Mouse (Mus musculus): ENCODE results near the gene Tnfaip8l2.
"Not testable (repeated sequence)": the region's sequence is repeated elsewhere in the genome, so short reads cannot be mapped to it uniquely, and the experiment has no call there.

Tnfaip8l2 gene

GRCm38 (mm10) chr3:95159987-95160963 is 18.1 kb upstream of the Tnfaip8l2 start, which contains the start of gene Sema6c:
Gene Sema6c, plus strand, starts transcription at chr3:95160457.
- peak; percentile 100 for DNase-seq

GRCm38 (mm10) chr3:95159511-95159986 is 17.4 kb upstream of the Tnfaip8l2 start:
- DNase-seq: peak; percentile 87

- peak; percentile 90 for DNase-seq
These were observed 11.7 kb upstream of the Tnfaip8l2 start for GRCm38 (mm10) chr3:95153874-95154273.

- no peak for DNase-seq
These were observed 5.8 kb upstream of the Tnfaip8l2 start for GRCm38 (mm10) chr3:95147924-95148323.

DNA sequence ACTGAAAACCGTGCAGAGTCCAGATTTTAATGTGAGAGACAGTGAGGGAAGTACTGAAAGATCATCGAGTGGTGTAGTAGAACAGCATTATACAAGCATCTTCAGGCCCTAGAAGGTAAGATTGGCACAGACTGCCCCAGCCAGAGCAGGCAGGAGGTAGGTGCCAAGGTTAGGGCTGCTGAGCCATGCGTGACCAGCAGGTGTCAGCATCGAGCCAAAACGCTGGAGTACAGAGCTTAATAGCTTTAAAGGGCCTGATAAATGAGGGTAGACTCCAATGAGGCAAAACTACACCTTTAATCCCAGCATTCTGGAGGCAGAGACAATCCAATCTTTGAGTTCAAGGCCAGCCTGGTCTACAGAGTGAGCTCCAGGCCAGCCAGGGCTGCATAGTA is 454 bp upstream of the Tnfaip8l2 start:
- DNase-seq: peak; percentile 98

DNA sequence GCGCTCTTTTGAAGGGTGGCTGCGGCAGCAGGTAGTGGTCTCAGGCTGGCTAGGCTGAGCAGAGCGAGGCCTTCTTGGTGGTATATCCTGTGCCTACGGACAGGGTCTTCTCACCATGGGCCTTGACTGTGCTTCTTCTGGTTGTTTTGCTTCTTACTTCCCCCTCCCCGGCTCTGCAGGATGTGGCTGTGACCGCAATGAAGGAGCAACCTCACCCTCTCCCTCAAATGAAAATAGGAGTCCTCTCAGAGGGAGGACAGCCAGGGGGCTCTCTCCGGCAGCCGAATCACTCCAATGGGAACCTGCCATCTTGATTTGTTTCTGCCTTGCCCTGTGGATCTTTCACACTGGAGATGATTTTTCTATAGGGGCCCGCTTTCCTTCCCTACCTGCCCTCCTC is 686 bp downstream of the Tnfaip8l2 start:
- peak; percentile 97 for DNase-seq

DNA sequence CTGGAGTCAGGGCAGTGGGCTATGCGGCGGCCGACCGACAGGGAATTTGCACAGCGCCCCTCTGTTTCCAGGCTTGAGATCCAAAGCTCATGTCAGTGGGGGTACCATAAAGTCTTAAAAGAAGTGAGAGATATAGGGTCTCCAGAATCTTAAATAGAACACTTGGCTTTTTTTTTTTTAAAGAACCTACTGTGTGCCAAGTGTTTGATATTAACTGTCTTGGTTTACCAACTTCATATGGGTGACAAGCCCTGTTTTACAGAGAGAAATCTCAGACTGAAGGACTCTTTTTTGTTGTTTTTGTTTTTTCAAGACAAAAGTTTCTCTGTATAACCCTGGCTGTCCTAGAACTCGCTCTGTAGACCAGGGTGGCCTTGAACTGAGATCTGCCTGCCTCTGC is 1.4 kb downstream of the Tnfaip8l2 start:
- no peak for DNase-seq

GRCm38 (mm10) chr3:95140289-95140595 is 1.9 kb downstream of the Tnfaip8l2 start:
- DNase-seq: no peak

GRCm38 (mm10) chr3:95139586-95140288 is 2.4 kb downstream of the Tnfaip8l2 start:
- peak; percentile 96 for DNase-seq

DNA sequence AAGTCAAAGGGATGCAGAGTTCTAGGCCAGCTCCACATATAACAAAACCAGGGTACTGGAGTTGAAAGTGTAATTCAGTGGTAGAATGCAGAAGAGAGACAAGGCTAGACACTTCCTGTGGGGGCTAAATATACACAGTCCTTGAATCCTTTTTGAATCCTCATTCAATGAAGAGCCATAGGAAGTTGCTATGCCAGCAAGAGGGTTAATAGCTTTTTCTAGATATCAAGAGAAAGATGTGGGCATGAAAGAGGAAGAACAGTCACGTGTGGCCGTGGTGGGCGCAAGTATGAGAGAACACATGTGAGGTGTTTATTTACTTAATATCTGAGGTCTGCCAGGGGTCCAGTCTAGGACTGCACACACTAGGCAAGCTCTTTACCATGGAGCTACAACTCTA is 5.8 kb downstream of the Tnfaip8l2 start:
- DNase-seq: peak; percentile 86

GRCm38 (mm10) chr3:95135433-95136052 is 6.6 kb downstream of the Tnfaip8l2 start:
- DNase-seq: peak; percentile 92

GRCm38 (mm10) chr3:95135023-95135422 is 7.1 kb downstream of the Tnfaip8l2 start:
- DNase-seq: peak; percentile 97

DNA sequence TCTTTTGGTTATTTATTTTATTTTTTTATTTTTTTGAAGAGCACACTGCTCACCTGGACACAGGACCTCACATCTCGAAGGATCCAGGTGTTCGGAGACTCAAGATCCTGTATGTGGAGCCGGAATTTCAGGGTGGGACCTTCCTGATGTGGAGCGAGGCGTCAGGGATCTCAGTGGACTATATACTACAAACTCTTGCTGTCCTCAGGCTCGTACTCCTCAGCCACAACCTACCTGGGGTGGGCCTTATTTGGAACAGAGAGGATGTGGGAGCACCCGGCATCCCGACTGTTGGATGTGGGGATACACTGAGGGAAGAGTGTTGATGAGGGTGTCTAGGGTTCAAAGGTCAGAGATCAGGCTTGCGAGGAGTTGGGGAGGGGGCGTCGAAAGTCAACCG is 8.0 kb downstream of the Tnfaip8l2 start:
- DNase-seq: not testable (repeated sequence)

DNA sequence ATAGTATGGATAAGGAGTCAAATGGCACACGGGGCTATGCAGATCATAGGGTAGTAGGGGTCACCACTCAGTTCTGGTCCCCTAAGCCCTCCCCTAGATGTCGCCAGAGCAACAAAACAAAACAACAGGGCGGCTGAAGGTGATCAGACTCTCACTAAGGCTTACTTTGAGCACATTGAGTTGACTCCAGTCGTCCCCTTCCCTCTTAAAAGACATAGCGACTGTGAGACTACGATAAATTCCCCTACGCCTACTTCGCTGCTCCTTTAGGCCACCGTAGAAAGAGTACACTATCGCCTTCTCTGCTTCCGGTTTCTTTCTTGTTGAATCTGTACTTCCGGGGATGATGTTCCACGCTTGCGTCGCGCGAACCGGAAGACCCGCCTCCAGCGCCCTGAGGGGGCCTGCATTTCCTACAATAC is 8.5 kb downstream of the Tnfaip8l2 start, which contains the start of the genes Scnm1 and Lysmd1:
TSS of gene Scnm1 (minus strand) at position 332 of the 422 bp plus-strand sequence.
TSS of gene Lysmd1 (plus strand) at position 409 of the 422 bp plus-strand sequence.
- DNase-seq: peak; percentile 99

- peak; percentile 90 for DNase-seq
These were observed 9.0 kb downstream of the Tnfaip8l2 start for GRCm38 (mm10) chr3:95133176-95133575.

GRCm38 (mm10) chr3:95132389-95132788 is 9.8 kb downstream of the Tnfaip8l2 start:
- DNase-seq: not testable (repeated sequence)

GRCm38 (mm10) chr3:95130081-95130480 is 12.1 kb downstream of the Tnfaip8l2 start:
- no peak for DNase-seq

DNA sequence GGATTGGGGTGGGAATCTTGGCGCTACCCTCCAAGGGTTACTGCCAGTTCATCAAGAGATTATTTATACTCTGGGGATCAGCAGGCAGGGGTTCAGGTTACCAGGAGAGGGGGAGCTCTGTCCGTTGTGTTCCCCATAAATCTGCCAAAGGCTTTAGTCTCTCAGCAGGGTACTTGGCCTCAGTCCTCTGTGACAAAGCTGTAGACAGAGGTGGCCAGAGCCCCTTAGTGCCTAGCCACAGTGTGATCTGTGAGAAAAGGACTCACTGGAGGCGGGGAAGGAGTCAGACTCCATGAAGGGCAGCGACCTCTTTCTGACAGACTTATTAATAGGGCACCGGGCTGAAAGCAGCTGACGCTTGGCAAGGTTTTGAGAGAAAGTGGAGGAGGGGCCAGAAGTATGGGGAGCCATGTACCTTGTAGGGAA is 12.9 kb downstream of the Tnfaip8l2 start:
- DNase-seq: peak; percentile 96

DNA sequence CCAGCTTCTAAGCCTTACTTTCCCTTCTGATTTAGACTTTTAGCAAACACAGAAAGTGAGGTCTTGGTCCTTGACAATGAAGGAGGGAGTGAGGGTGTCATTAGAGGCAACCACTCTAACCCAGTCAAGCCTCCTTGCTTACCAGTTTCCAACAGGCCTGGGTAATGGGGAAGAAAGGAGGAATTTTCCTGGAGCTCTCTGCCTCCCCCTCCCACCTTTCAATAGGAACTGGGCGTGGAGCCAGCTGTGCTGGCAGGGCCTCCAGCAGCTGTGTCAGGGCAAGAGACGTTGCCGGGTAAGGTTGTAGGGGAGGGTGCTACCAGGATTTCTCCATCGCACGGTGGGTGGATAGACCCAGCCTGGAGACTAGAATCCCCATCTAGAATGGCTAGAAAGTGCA is 17.2 kb downstream of the Tnfaip8l2 start:
- DNase-seq: peak; percentile 94

GRCm38 (mm10) chr3:95124246-95124645 is 17.9 kb downstream of the Tnfaip8l2 start, which contains the start of gene Tmod4:
Gene Tmod4, plus strand, starts transcription at chr3:95124476.
- peak; percentile 91 for DNase-seq

DNA sequence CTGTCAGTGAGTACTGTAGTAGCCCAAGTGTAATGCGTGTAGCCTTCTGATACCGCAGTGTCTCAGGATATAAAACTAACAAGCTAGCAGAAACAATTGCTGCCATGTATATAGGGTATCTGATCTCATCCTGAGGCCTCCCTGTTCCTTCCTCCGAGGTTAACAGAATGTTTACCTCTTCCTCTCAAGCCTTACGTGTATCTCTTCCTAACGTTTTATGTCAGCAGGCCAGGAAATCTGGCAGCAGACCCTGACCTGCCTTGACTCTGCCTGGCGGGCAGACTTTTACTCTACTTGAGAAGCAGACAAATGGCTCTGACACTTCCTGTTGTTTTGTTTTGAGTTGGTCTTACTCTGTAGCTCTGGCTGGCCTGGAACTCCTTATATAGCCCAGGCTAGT is 20.6 kb downstream of the Tnfaip8l2 start:
- peak; percentile 88 for DNase-seq

GRCm38 (mm10) chr3:95117751-95118150 is 24.4 kb downstream of the Tnfaip8l2 start:
- DNase-seq: no peak

- DNase-seq: peak; percentile 87
These were observed 29.4 kb downstream of the Tnfaip8l2 start for GRCm38 (mm10) chr3:95112760-95113159.
